Mouse (Mus musculus) midbrain, embryonic 12.5 days (tissue): ENCODE results near the gene Il12rb1. TPM values are rescaled to one million over a fixed set of nuclear protein-coding genes. Genes with fewer than 3 reads are reported as not detected.

ENCODE experiments used
- ATAC-seq: fragments of 200-750 bp; cut with Nextera tagmentation; 2 replicates; pipeline ENCODE4 v1.8.0; 2017; ENCODE audit warnings: low read depth, moderate TSS enrichment, moderate library complexity; ENCODE audit not compliant: low FRiP score
- H3K27ac ChIP-seq: fragments of 300-500 bp; sonication (generic); replicated peaks from 2 replicates; pipeline ENCODE4 v1.5.1; 2016; ENCODE audit warnings: mild to moderate bottlenecking
- H3K27me3 ChIP-seq: fragments of 300-500 bp; sonication (generic); 2 replicates; pipeline ENCODE4 v1.6.1; 2016; ENCODE audit warnings: mild to moderate bottlenecking
- H3K36me3 ChIP-seq: fragments of 300-500 bp; sonication (generic); 2 replicates; pipeline ENCODE4 v1.6.1; 2016
- H3K4me1 ChIP-seq: fragments of 300-500 bp; sonication (generic); 2 replicates; pipeline ENCODE4 v1.6.1; 2016
- H3K4me2 ChIP-seq: fragments of 300-500 bp; sonication (generic); replicated peaks from 2 replicates; pipeline ENCODE4 v1.6.1; 2016; ENCODE audit warnings: mild to moderate bottlenecking, moderate library complexity
- H3K4me3 ChIP-seq: fragments of 300-500 bp; sonication (generic); 2 replicates; pipeline ENCODE4 v1.5.1; 2016; ENCODE audit warnings: mild to moderate bottlenecking
- H3K9ac ChIP-seq: fragments of 300-500 bp; sonication (generic); replicated peaks from 2 replicates; pipeline ENCODE4 v1.6.1; 2016; ENCODE audit warnings: mild to moderate bottlenecking, moderate library complexity
- H3K9me3 ChIP-seq: fragments of 300-500 bp; sonication (generic); 2 replicates; pipeline ENCODE4 v1.6.1; 2016; ENCODE audit warnings: mild to moderate bottlenecking
- WGBS: fragments of 180-500 bp; shearing (Covaris S2); methylation state at CpG from one replicate; pipeline ENCODE4 v1.1.7; 2016; 5-methylcytosine and 5-hydroxymethylcytosine counted together
- polyA plus RNA-seq: library from polyadenylated mRNA; unstranded; fragments of >200 nt; fragmentation: Nextera tagmentation; extraction: Ambion mirVana; gene quantifications from 2 replicates; pipeline ENCODE4 v1.2.1, GENCODE M21; 2016

The Il12rb1 gene
- polyA plus RNA-seq, 1 experiment from 2014 or later, result 0.08 TPM

DNA sequence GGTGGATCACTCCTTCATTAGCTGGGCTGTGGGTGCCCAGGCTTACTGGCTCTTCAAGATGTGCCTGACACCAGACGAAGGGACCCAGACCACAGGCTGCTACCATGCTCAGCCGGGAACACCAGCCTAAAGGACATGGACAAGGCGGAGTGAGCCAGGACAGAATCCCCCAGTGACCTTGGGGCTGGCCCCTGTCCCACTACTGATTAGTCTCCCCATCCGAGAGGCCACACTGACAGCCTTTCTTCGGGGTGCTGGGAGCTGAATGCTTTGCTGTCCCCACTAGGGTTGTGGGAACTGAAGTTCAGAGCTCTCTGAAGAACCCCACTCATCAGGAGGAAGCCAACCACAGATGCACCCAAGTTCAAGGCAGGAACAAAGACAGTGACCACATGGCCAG lies 33.0 kb upstream of the Il12rb1 start:
- Histone ChIP-seq H3K27me3 (0 out of 2 replicates have a peak, but pooled peaks cover 8% of the 10 kb centered on the region), H3K9ac (peak overlapping the region; percentile 96), H3K4me1 (peaks cover 38% of the 10 kb centered on the region), H3K36me3 (peaks cover 66% of the 10 kb centered on the region), H3K9me3 (no peaks in the 10 kb centered on the region), H3K4me3 (peak overlapping the region; percentile 81), H3K4me2 (peak overlapping the region; percentile 91), H3K27ac (no peak overlapping the region)
- no peak for ATAC-seq
- 91% methylated on average over 5 of the region's 5 CpGs for WGBS

- 3% methylated on average over 34 of the region's 34 CpGs for WGBS
- H3K4me3 ChIP-seq, result peak overlapping the region; percentile 81
- peak overlapping the region; percentile 91 for H3K4me2 ChIP-seq
- peak overlapping the region; percentile 96 for H3K9ac ChIP-seq
- H3K27ac ChIP-seq, result peak overlapping the region; percentile 97
- 0 out of 2 replicates have a peak, but pooled peaks cover 4% of the 10 kb centered on the region for H3K27me3 ChIP-seq
- peaks cover 38% of the 10 kb centered on the region for H3K4me1 ChIP-seq
- H3K36me3 ChIP-seq, result peaks cover 66% of the 10 kb centered on the region
- no peaks in the 10 kb centered on the region for H3K9me3 ChIP-seq
- ATAC-seq, result no peak
These were observed 32.3 kb upstream of the Il12rb1 start for GRCm38 (mm10) chr8:70775851-70776495.

GRCm38 (mm10) chr8:70776496-70777444 lies 31.5 kb upstream of the Il12rb1 start, which contains the start of gene Pik3r2:
Gene Pik3r2 (minus strand): TSS chr8:70776713.
- peak within 1 kb of the TSS; percentile 81 for H3K4me3 ChIP-seq
- H3K9me3 ChIP-seq, result no peaks in the 10 kb centered on the region
- H3K27ac ChIP-seq, result peak within 1 kb of the TSS; percentile 97
- peak; percentile 92 for ATAC-seq
- no peaks in the 10 kb centered on the region for H3K27me3 ChIP-seq
- under 1% methylated on average over 94 of the region's 94 CpGs for WGBS
- H3K4me1 ChIP-seq, result peaks cover 38% of the 10 kb centered on the region
- H3K36me3 ChIP-seq, result peaks cover 66% of the 10 kb centered on the region
- H3K4me2 ChIP-seq, result peak within 1 kb of the TSS; percentile 91
- H3K9ac ChIP-seq, result peak within 1 kb of the TSS; percentile 96

GRCm38 (mm10) chr8:70780093-70780492 lies 28.2 kb upstream of the Il12rb1 start:
- Histone ChIP-seq H3K27ac (no peak overlapping the region), H3K9ac (no peak overlapping the region), H3K4me3 (no peak overlapping the region), H3K9me3 (no peaks in the 10 kb centered on the region), H3K36me3 (peaks cover 61% of the 10 kb centered on the region), H3K4me2 (no peak overlapping the region), H3K4me1 (peaks cover 19% of the 10 kb centered on the region), H3K27me3 (no peaks in the 10 kb centered on the region)
- WGBS, result 85% methylated on average over 11 of the region's 11 CpGs
- no peak for ATAC-seq

DNA sequence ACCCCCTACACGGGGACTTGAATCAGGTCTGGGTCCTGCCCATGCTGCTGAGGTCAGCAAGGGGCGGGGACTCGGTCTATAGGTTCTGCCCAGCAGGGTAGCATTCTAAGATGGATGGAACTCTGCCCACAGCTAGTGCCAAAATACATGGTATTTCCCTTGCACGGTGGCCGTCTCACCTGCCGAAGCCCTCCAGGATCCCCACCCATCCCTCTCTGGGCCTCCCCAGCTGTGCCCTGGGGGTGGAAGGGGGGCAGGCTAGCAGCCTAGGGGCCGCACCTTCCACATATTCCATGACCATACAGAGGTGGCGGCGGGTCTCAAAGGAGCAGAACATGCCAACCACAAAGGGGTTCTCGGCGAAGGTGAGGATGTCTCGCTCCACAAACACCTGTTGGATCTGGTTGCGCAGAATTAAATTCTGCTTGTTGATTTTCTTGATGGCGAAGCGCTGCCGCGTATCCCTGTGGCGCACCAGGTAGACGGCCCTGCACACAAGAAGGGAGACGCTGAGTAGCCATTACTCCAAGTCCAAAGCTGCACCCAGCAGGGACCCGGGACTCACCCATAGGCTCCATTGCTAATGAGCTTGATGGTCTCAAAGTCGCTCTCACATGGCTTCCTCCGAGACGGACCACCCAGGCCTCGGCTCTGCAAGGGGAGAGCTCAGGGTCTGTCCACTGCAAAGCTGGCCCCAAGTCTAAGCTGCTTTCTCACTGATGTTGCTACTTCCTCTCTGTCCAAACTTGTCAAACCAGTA lies 21.8 kb upstream of the Il12rb1 start:
- WGBS, result 87% methylated on average over 25 of the region's 25 CpGs
- Histone ChIP-seq H3K27me3 (peaks cover 26% of the 10 kb centered on the region), H3K36me3 (peaks cover 69% of the 10 kb centered on the region), H3K4me3 (no peak overlapping the region), H3K4me1 (peaks cover 21% of the 10 kb centered on the region), H3K4me2 (no peak overlapping the region), H3K27ac (no peak overlapping the region), H3K9ac (no peak overlapping the region), H3K9me3 (no peaks in the 10 kb centered on the region)
- no peak for ATAC-seq

DNA sequence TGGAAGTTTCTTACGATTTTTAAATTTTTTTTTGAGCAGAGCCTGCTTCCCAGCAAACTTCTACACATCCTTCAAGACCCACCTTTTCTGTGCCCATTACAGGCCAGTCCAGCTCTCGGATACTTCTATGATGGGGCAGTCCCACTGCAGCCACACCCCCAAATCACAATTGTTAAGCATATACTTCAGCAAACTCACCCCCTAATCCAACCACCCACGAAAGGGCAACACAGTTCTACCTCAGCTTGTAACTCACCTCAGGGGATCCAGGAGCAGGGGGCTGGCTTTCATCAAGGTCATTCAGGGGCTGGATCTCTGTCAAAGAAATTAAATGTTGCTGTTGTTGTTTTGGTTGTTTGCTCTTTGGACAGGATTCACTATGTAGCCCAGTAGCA lies 21.2 kb upstream of the Il12rb1 start:
- no peaks in the 10 kb centered on the region for H3K9me3 ChIP-seq
- no peak overlapping the region for H3K4me2 ChIP-seq
- H3K4me3 ChIP-seq, result no peak overlapping the region
- no peak overlapping the region for H3K27ac ChIP-seq
- peaks cover 63% of the 10 kb centered on the region for H3K36me3 ChIP-seq
- H3K4me1 ChIP-seq, result peaks cover 27% of the 10 kb centered on the region
- peak overlapping the region; percentile 8; the same call in 1 of the 2 replicates for H3K9ac ChIP-seq
- no peak for ATAC-seq
- peaks cover 26% of the 10 kb centered on the region for H3K27me3 ChIP-seq
- WGBS, result 91% methylated on average over 3 of the region's 3 CpGs

DNA sequence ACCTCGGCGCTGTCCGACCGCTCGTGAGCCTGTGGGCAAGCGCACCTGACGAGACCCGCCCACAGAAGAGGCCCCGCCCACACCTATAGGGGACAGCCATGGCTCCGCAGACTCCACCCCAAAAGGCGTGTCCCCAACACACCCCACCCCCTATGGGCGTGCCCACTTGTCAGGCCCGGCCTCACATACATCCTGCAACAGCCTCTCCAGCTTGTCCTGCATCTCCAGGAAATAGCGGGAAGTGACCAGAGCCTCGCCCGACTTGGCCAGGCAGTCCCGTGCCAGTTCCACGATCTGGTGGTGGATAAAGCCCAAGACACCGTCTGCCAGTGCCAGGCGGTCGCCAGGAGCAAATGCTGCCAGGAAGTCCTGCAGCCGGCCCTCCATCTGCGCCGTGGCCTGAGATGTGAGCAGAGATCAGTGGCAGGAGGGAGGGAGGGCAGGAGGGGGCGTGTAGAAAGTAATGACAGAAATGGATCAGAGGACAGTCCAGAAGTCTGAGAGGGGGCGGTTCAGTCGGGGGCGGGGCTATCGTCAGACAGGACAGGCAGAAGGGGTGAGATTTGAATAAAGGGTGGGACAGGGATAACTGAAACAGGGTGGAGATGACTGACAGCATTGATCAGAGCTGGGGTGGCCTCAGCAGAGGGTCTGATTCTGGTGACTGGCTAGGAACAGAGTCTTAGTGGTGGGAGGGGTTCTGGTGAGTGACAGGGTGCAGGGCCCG lies 20.1 kb upstream of the Il12rb1 start:
- no peaks in the 10 kb centered on the region for H3K9me3 ChIP-seq
- H3K36me3 ChIP-seq, result peaks cover 58% of the 10 kb centered on the region
- peaks cover 35% of the 10 kb centered on the region for H3K4me1 ChIP-seq
- 21% methylated on average over 30 of the region's 30 CpGs for WGBS
- H3K27ac ChIP-seq, result no peak overlapping the region
- no peak overlapping the region for H3K4me3 ChIP-seq
- 0 out of 2 replicates have a peak overlapping the region, but pooled peaks have one; percentile 3 for H3K4me2 ChIP-seq
- no peak overlapping the region for H3K9ac ChIP-seq
- no peak for ATAC-seq
- H3K27me3 ChIP-seq, result peaks cover 26% of the 10 kb centered on the region

DNA sequence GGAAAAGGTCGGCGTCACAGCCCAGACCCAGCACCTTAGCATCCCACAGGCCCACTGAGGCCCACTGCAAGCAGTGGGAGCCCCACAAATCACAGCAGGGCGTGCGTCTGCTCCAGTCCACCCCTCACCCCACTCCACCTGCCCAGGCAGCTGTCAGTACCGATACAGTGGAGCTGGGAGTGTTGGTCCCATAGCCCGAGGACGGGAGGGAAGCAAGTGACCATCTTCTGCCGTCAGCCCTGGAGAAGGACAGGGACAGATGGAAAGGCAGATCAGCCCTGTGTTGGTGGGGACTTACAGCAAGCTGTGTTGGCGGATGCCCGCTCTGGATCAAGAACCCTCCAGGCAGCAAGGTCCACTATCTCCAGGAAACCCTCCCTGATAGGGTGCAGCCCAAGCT lies 19.2 kb upstream of the Il12rb1 start:
- H3K27ac ChIP-seq, result no peak overlapping the region
- H3K36me3 ChIP-seq, result peaks cover 49% of the 10 kb centered on the region
- H3K4me3 ChIP-seq, result no peak overlapping the region
- peaks cover 32% of the 10 kb centered on the region for H3K27me3 ChIP-seq
- no peak for ATAC-seq
- H3K9me3 ChIP-seq, result no peaks in the 10 kb centered on the region
- H3K4me2 ChIP-seq, result no peak overlapping the region
- H3K4me1 ChIP-seq, result peaks cover 40% of the 10 kb centered on the region
- H3K9ac ChIP-seq, result no peak overlapping the region
- 85% methylated on average over 10 of the region's 10 CpGs for WGBS

GRCm38 (mm10) chr8:70790846-70791245 lies 17.4 kb upstream of the Il12rb1 start:
- peak overlapping the region; percentile 83 for H3K9ac ChIP-seq
- peaks cover 40% of the 10 kb centered on the region for H3K4me1 ChIP-seq
- peaks cover 33% of the 10 kb centered on the region for H3K36me3 ChIP-seq
- ATAC-seq, result no peak
- H3K27me3 ChIP-seq, result peaks cover 44% of the 10 kb centered on the region
- H3K4me3 ChIP-seq, result peak overlapping the region; percentile 62; the same call in 1 of the 2 replicates
- H3K4me2 ChIP-seq, result peak overlapping the region; percentile 77
- H3K27ac ChIP-seq, result no peak overlapping the region
- H3K9me3 ChIP-seq, result no peaks in the 10 kb centered on the region
- 67% methylated on average over 8 of the region's 8 CpGs for WGBS

DNA sequence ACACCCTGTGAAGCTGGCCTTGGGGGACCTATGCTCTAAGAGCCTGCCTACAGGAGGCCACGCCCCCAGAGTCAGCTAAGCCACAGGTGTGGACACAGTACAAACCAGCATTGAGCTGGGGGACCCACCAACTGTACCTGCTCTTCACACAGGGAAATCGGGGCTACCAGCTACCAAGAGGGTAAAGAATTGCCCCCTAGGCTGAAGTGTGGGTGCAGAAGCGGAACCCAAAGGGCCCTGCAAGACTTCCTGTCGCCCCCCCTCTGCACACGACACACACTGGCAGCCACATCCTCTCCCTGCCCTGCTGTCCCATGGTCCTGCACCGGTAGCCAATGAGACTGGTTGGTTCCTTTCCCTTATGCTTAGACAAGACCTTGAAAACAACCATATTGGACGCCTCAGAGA lies 17.0 kb upstream of the Il12rb1 start:
- peak overlapping the region; percentile 83 for H3K9ac ChIP-seq
- WGBS, result 87% methylated on average over 7 of the region's 7 CpGs
- H3K9me3 ChIP-seq, result no peaks in the 10 kb centered on the region
- peak overlapping the region; percentile 77 for H3K4me2 ChIP-seq
- peak overlapping the region; percentile 62 for H3K4me3 ChIP-seq
- no peak overlapping the region for H3K27ac ChIP-seq
- peaks cover 40% of the 10 kb centered on the region for H3K4me1 ChIP-seq
- peaks cover 48% of the 10 kb centered on the region for H3K27me3 ChIP-seq
- peaks cover 29% of the 10 kb centered on the region for H3K36me3 ChIP-seq
- ATAC-seq, result no peak
